ENCODE assay signal across 9 mouse cellular contexts in the genomic region with DNA sequence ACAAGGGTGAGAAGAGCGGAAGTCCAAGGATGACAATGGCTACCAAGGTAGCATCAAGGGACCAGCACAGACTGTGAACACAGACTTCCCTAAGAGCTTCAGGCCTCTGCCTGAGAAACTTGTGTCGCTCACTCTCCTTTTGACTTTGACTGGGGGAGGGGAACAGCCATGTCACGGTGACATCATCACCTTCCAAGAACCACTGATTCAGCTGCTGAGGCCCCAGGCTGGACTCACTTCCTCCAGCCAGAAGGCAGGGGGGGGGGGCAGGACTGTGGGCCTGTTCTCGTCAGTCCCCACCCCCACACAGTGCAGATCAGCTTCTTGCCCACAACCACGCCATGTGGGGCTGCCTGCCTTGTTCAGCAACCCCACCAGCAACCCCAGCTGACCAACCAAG. TPM values are rescaled to one million over a fixed set of nuclear protein-coding genes. Genes with fewer than 3 reads are reported as not detected.
A peak's percentile ranks its signal among the peaks of the same experiment; 100 is the strongest.
DNase-seq lines count a peak whose midpoint lies in the region; ATAC-seq and TF ChIP-seq lines count a peak whose summit lies in the region.
"Had no signal": no experiment of that assay in that cellular context is flagged by ENCODE, and none has a peak within 500 bp of the region (broad histone marks: within the 10 kb centered on the region; RNA-seq: fewer than 3 reads in every experiment).

No protein-coding gene starts in this region.

- H3K4me2 ChIP-seq in forebrain, embryonic 12.5 days: no peak overlapping the region
- H3K4me2 ChIP-seq in forebrain, embryonic 14.5 days (ENCODE audit: low read length): no peak overlapping the region
- no peak overlapping the region for H3K4me2 ChIP-seq in embryonic facial prominence, embryonic 12.5 days (replicated peaks)
- H3K4me2 ChIP-seq in hindbrain, postnatal 0 days (ENCODE audit: low read depth, low read length): no peak overlapping the region
- H3K4me2 ChIP-seq in liver, embryonic 15.5 days: peak overlapping the region; percentile 19; the same call in 1 of the 2 replicates
- H3K4me2 ChIP-seq: limb, embryonic 15.5 days had no signal

- H3K27ac ChIP-seq in forebrain, embryonic 12.5 days: no peak overlapping the region
- H3K27ac ChIP-seq in forebrain, embryonic 14.5 days (ENCODE audit: low read depth, low read length): no peak overlapping the region
- peak overlapping the region; percentile 38 for H3K27ac ChIP-seq in embryonic facial prominence, embryonic 12.5 days
- no peak overlapping the region for H3K27ac ChIP-seq in hindbrain, postnatal 0 days
- H3K27ac ChIP-seq in liver, embryonic 15.5 days (replicated peaks): peak overlapping the region; percentile 25; the same call in 1 of the 2 replicates
- no peak overlapping the region for H3K27ac ChIP-seq in cerebellum, adult 2 months (ENCODE audit: insufficient read depth, low read length)
- H3K27ac ChIP-seq: limb, embryonic 15.5 days had no signal

- 42% methylated on average over 5 of the region's 5 CpGs for WGBS in forebrain, embryonic 12.5 days
- 60% methylated on average over 5 of the region's 5 CpGs for WGBS in forebrain, embryonic 14.5 days
- 25% methylated on average over 5 of the region's 5 CpGs for WGBS in embryonic facial prominence, embryonic 12.5 days
- 63% methylated on average over 5 of the region's 5 CpGs for WGBS in hindbrain, postnatal 0 days
- WGBS in liver, embryonic 15.5 days (ENCODE audit: insufficient replicate concordance): 25% methylated on average over 5 of the region's 5 CpGs
- WGBS in cerebellum, adult 2 months: 86% methylated on average over 5 of the region's 5 CpGs

- TF ChIP-seq POLR2A in cerebellum, adult 2 months (IDR thresholded peaks at IDR 0.05; ENCODE audit: borderline replicate concordance, insufficient read depth, low read length): no peak

- ATAC-seq in forebrain, embryonic 12.5 days (ENCODE audit: low FRiP score): peak; percentile 37; the same call in 1 of the 2 replicates
- ATAC-seq in forebrain, embryonic 14.5 days: no peak
- 0 out of 2 replicates have a peak, but pooled peaks have one; percentile 23 for ATAC-seq in embryonic facial prominence, embryonic 12.5 days (ENCODE audit: insufficient number of reproducible peaks, insufficient read depth, low FRiP score, low TSS enrichment)
- ATAC-seq in hindbrain, postnatal 0 days: peak; percentile 48; the same call in 1 of the 2 replicates
- ATAC-seq in liver, embryonic 15.5 days (ENCODE audit: insufficient read depth): peak; percentile 68

- no peak overlapping the region for H3K9ac ChIP-seq in forebrain, embryonic 12.5 days
- H3K9ac ChIP-seq in forebrain, embryonic 14.5 days (ENCODE audit: low read length): no peak overlapping the region
- no peak overlapping the region for H3K9ac ChIP-seq in embryonic facial prominence, embryonic 12.5 days
- H3K9ac ChIP-seq in hindbrain, postnatal 0 days (replicated peaks; ENCODE audit: low read length): no peak overlapping the region
- H3K9ac ChIP-seq in liver, embryonic 15.5 days: no peak overlapping the region; the same call in 1 of the 2 replicates
- H3K9ac ChIP-seq: limb, embryonic 15.5 days had no signal

- H3K4me1 ChIP-seq in forebrain, embryonic 12.5 days: peaks cover 51% of the 10 kb centered on the region
- peaks cover 26% of the 10 kb centered on the region for H3K4me1 ChIP-seq in forebrain, embryonic 14.5 days (ENCODE audit: control insufficient read depth, insufficient read depth, low read length)
- peaks cover 56% of the 10 kb centered on the region for H3K4me1 ChIP-seq in embryonic facial prominence, embryonic 12.5 days
- peaks cover 26% of the 10 kb centered on the region for H3K4me1 ChIP-seq in hindbrain, postnatal 0 days (ENCODE audit: insufficient read depth, low read length)
- peaks cover 19% of the 10 kb centered on the region for H3K4me1 ChIP-seq in liver, embryonic 15.5 days (replicated peaks)
- H3K4me1 ChIP-seq in cerebellum, adult 2 months (ENCODE audit: control insufficient read depth, insufficient read depth, low read length): peaks cover 17% of the 10 kb centered on the region

- no peak overlapping the region for H3K4me3 ChIP-seq in forebrain, embryonic 12.5 days (replicated peaks)
- no peak overlapping the region for H3K4me3 ChIP-seq in forebrain, embryonic 14.5 days (ENCODE audit: low read depth, low read length)
- no peak overlapping the region for H3K4me3 ChIP-seq in embryonic facial prominence, embryonic 12.5 days
- H3K4me3 ChIP-seq in hindbrain, postnatal 0 days (ENCODE audit: low read length): no peak overlapping the region
- H3K4me3 ChIP-seq in liver, embryonic 15.5 days (replicated peaks): no peak overlapping the region
- H3K4me3 ChIP-seq in cerebellum, adult 2 months (replicated peaks; ENCODE audit: insufficient read depth, low read depth, low read length): no peak overlapping the region
- H3K4me3 ChIP-seq: limb, embryonic 15.5 days had no signal

- no peaks in the 10 kb centered on the region for H3K9me3 ChIP-seq in forebrain, embryonic 12.5 days
- no peaks in the 10 kb centered on the region for H3K9me3 ChIP-seq in forebrain, embryonic 14.5 days (replicated peaks; ENCODE audit: control insufficient read depth, low read length)
- no peaks in the 10 kb centered on the region for H3K9me3 ChIP-seq in embryonic facial prominence, embryonic 12.5 days
- no peaks in the 10 kb centered on the region for H3K9me3 ChIP-seq in hindbrain, postnatal 0 days (ENCODE audit: low read length)
- no peaks in the 10 kb centered on the region for H3K9me3 ChIP-seq in liver, embryonic 15.5 days (replicated peaks)
- H3K9me3 ChIP-seq: limb, embryonic 15.5 days had no signal

- H3K27me3 ChIP-seq in forebrain, embryonic 12.5 days: 0 out of 2 replicates have a peak, but pooled peaks cover 3% of the 10 kb centered on the region
- H3K27me3 ChIP-seq in forebrain, embryonic 14.5 days (replicated peaks; ENCODE audit: control insufficient read depth, insufficient read depth, low read length): no peaks in the 10 kb centered on the region
- no peaks in the 10 kb centered on the region for H3K27me3 ChIP-seq in embryonic facial prominence, embryonic 12.5 days
- H3K27me3 ChIP-seq in hindbrain, postnatal 0 days (ENCODE audit: insufficient read depth, low read length): no peaks in the 10 kb centered on the region
- peaks cover 7% of the 10 kb centered on the region; the same call in 1 of the 2 replicates for H3K27me3 ChIP-seq in liver, embryonic 15.5 days
- H3K27me3 ChIP-seq in cerebellum, adult 2 months (ENCODE audit: control insufficient read depth, insufficient read depth, low read length): no peaks in the 10 kb centered on the region
- H3K27me3 ChIP-seq: limb, embryonic 15.5 days had no signal

- no peak for DNase-seq in forebrain, embryonic 14.5 days (ENCODE audit: low spot score)
- DNase-seq in CD4-positive helper T cell, adult 2 months (ENCODE audit: low read depth, low spot score): peak; percentile 87
- DNase-seq in hindbrain, postnatal 0 days (ENCODE audit: low spot score): no peak
- DNase-seq in skeletal muscle tissue, adult 2 months (ENCODE audit: low read depth, low spot score): peak; percentile 65
- DNase-seq in cerebellum, adult 2 months: no peak

- TF ChIP-seq CTCF in hindbrain, postnatal 0 days (IDR thresholded peaks at IDR 0.05; ENCODE audit: low read depth): no peak
- no peak for TF ChIP-seq CTCF in cerebellum, adult 2 months (IDR thresholded peaks at IDR 0.05; ENCODE audit: borderline replicate concordance, insufficient read depth, low read depth, low read length)

- H3K36me3 ChIP-seq in forebrain, embryonic 12.5 days (replicated peaks): no peaks in the 10 kb centered on the region
- H3K36me3 ChIP-seq in forebrain, embryonic 14.5 days (ENCODE audit: control insufficient read depth, insufficient read depth, low read length): no peaks in the 10 kb centered on the region
- H3K36me3 ChIP-seq in embryonic facial prominence, embryonic 12.5 days: no peaks in the 10 kb centered on the region
- H3K36me3 ChIP-seq in hindbrain, postnatal 0 days (ENCODE audit: insufficient read depth, low read length): no peaks in the 10 kb centered on the region
- H3K36me3 ChIP-seq in liver, embryonic 15.5 days (replicated peaks): no peaks in the 10 kb centered on the region
- H3K36me3 ChIP-seq: limb, embryonic 15.5 days had no signal

RNA-seq across cellular contexts. Expression of a gene that starts 49.3 kb away (rescaled TPM):
- 15.2 and 19.2 TPM in 2 replicates for polyA plus RNA-seq in forebrain, embryonic 12.5 days (2016; fragmentation: Nextera tagmentation; extraction: Ambion mirVana)
- 19.5 and 24.6 TPM in 2 replicates for polyA plus RNA-seq in forebrain, embryonic 14.5 days (2014; fragmentation: Nextera tagmentation; extraction: Ambion mirVana)
- polyA plus RNA-seq in embryonic facial prominence, embryonic 12.5 days (2016; fragmentation: Nextera tagmentation; extraction: Ambion mirVana): 17.3 and 19.9 TPM in 2 replicates
- 51.4 and 60.5 TPM in 2 replicates for total RNA-seq in hindbrain, postnatal 0 days (2014; rRNA removed)
- 5.2 and 5.7 TPM in 2 replicates for polyA plus RNA-seq in hindbrain, postnatal 0 days (2015; fragmentation: Nextera tagmentation; extraction: Ambion mirVana)
- polyA plus RNA-seq in liver, embryonic 15.5 days (2015; fragmentation: Nextera tagmentation; extraction: Ambion mirVana): 2.5 and 2.7 TPM in 2 replicates
- polyA plus RNA-seq in cerebellum, adult 2 months (2012; rRNA removed): 13.0 and 13.7 TPM in 2 replicates

Comparison
In these comparisons a context has a peak if more than half of its experiments do, and no peak if none do; other contexts are left out.
1. H3K27ac ChIP-seq: peak in embryonic facial prominence, embryonic 12.5 days (single experiment) and liver, embryonic 15.5 days (single experiment); none in forebrain, embryonic 12.5 days (single experiment), forebrain, embryonic 14.5 days (single experiment), hindbrain, postnatal 0 days (single experiment) and cerebellum, adult 2 months (single experiment).
2. DNase-seq: peak in CD4-positive helper T cell, adult 2 months (single experiment) and skeletal muscle tissue, adult 2 months (single experiment); none in forebrain, embryonic 14.5 days (single experiment), hindbrain, postnatal 0 days (single experiment) and cerebellum, adult 2 months (0 of 2).